Mouse (Mus musculus) spleen, adult 12 weeks (tissue): ENCODE results near the gene Wipf1.

Source experiments
- DNase-seq: peaks from one replicate; pipeline ENCODE4 v3.0.0; 2022; ENCODE audit warnings: low spot score

Gene Wipf1

GRCm38 (mm10) chr2:73468993-73469392, 60.5 kb downstream of the Wipf1 start:
- no peak for DNase-seq

- DNase-seq: no peak
These were observed 62.3 kb downstream of the Wipf1 start for GRCm38 (mm10) chr2:73467071-73467851.

- DNase-seq: no peak
These were observed 63.1 kb downstream of the Wipf1 start for GRCm38 (mm10) chr2:73466481-73466880.

GRCm38 (mm10) chr2:73463431-73464194, 65.9 kb downstream of the Wipf1 start:
- DNase-seq: no peak

- DNase-seq: no peak
These were observed 66.7 kb downstream of the Wipf1 start for GRCm38 (mm10) chr2:73462757-73463339.

- DNase-seq: no peak
These were observed 67.3 kb downstream of the Wipf1 start for GRCm38 (mm10) chr2:73462265-73462664.

GRCm38 (mm10) chr2:73460168-73460567, 69.4 kb downstream of the Wipf1 start:
- DNase-seq: no peak

GRCm38 (mm10) chr2:73459607-73460153, 69.9 kb downstream of the Wipf1 start:
- no peak for DNase-seq

- DNase-seq: no peak
These were observed 72.6 kb downstream of the Wipf1 start for GRCm38 (mm10) chr2:73456886-73457285.

- no peak for DNase-seq
These were observed 73.4 kb downstream of the Wipf1 start for GRCm38 (mm10) chr2:73456154-73456553.

GRCm38 (mm10) chr2:73455541-73455940, 74.0 kb downstream of the Wipf1 start:
- no peak for DNase-seq

GRCm38 (mm10) chr2:73454682-73455081, 74.9 kb downstream of the Wipf1 start:
- DNase-seq: no peak

GRCm38 (mm10) chr2:73454186-73454585, 75.3 kb downstream of the Wipf1 start:
- DNase-seq: no peak

GRCm38 (mm10) chr2:73453717-73454116, 75.8 kb downstream of the Wipf1 start:
- no peak for DNase-seq

GRCm38 (mm10) chr2:73453085-73453484, 76.4 kb downstream of the Wipf1 start:
- DNase-seq: no peak

GRCm38 (mm10) chr2:73452556-73452955, 77.0 kb downstream of the Wipf1 start:
- no peak for DNase-seq

- DNase-seq: no peak
These were observed 78.0 kb downstream of the Wipf1 start for GRCm38 (mm10) chr2:73451541-73451940.

- no peak for DNase-seq
These were observed 79.3 kb downstream of the Wipf1 start for GRCm38 (mm10) chr2:73450172-73450715.

- DNase-seq: no peak
These were observed 85.5 kb downstream of the Wipf1 start for GRCm38 (mm10) chr2:73443985-73444384.

- DNase-seq: no peak
These were observed 87.5 kb downstream of the Wipf1 start for GRCm38 (mm10) chr2:73442015-73442414.

GRCm38 (mm10) chr2:73440319-73440718, 89.2 kb downstream of the Wipf1 start:
- no peak for DNase-seq

GRCm38 (mm10) chr2:73436976-73437375, 92.6 kb downstream of the Wipf1 start:
- no peak for DNase-seq
